Mouse (Mus musculus) heart, postnatal 0 days (tissue): ENCODE measurements around the gene Fxyd6.

Source experiments
- CTCF ChIP-seq: IDR thresholded peaks from 2 replicates; pipeline ENCODE4 v1.5.1; 2016; ENCODE audit warnings: antibody characterized with exemption, control low read depth, low read depth
- EP300 ChIP-seq: IDR thresholded peaks from 2 replicates; pipeline ENCODE4 v1.6.1; 2016; ENCODE audit warnings: antibody characterized with exemption, low read depth

GRCm38 (mm10) chr9:45368341-45368901 lies 1.6 kb upstream of the Fxyd6 start:
- TF ChIP-seq CTCF (no peak), EP300 (no peak)
